Mouse (Mus musculus) hindbrain, embryonic 12.5 days (tissue): Measurements from ENCODE around the gene Npas2. TPM values are rescaled to one million over a fixed set of nuclear protein-coding genes. Genes with fewer than 3 reads are reported as not detected.

Source experiments
- ATAC-seq: fragments of 200-750 bp; cut with Nextera tagmentation; 2 replicates; pipeline ENCODE4 v1.8.0; 2017; ENCODE audit warnings: moderate TSS enrichment; ENCODE audit not compliant: low FRiP score
- H3K27ac ChIP-seq: fragments of 300-500 bp; sonication (generic); 2 replicates; pipeline ENCODE4 v1.5.1; 2016; ENCODE audit warnings: mild to moderate bottlenecking
- H3K27me3 ChIP-seq: fragments of 300-500 bp; sonication (generic); 2 replicates; pipeline ENCODE4 v1.6.1; 2016; ENCODE audit warnings: mild to moderate bottlenecking
- H3K36me3 ChIP-seq: fragments of 300-500 bp; sonication (generic); 2 replicates; pipeline ENCODE4 v1.6.1; 2016; ENCODE audit warnings: mild to moderate bottlenecking
- H3K4me1 ChIP-seq: fragments of 300-500 bp; sonication (generic); 2 replicates; pipeline ENCODE4 v1.6.1; 2016
- H3K4me2 ChIP-seq: fragments of 300-500 bp; sonication (generic); replicated peaks from 2 replicates; pipeline ENCODE4 v1.6.1; 2016; ENCODE audit warnings: mild to moderate bottlenecking
- H3K4me3 ChIP-seq: fragments of 300-500 bp; sonication (generic); 2 replicates; pipeline ENCODE4 v1.5.1; 2016; ENCODE audit warnings: mild to moderate bottlenecking
- H3K9ac ChIP-seq: fragments of 300-500 bp; sonication (generic); 2 replicates; pipeline ENCODE4 v1.6.1; 2016; ENCODE audit warnings: mild to moderate bottlenecking, moderate library complexity
- H3K9me3 ChIP-seq: fragments of 300-500 bp; sonication (generic); replicated peaks from 2 replicates; pipeline ENCODE4 v1.6.1; 2016; ENCODE audit warnings: mild to moderate bottlenecking
- WGBS: fragments of 180-500 bp; shearing (Covaris S2); methylation state at CpG from one replicate; pipeline ENCODE4 v1.1.7; 2016; 5-methylcytosine and 5-hydroxymethylcytosine counted together
- polyA plus RNA-seq: library from polyadenylated mRNA; unstranded; fragments of >200 nt; fragmentation: Nextera tagmentation; extraction: Ambion mirVana; gene quantifications from 2 replicates; pipeline ENCODE4 v1.2.1, GENCODE M21; 2016

Gene Npas2
- 0.15 and 0.63 TPM in 2 replicates for polyA plus RNA-seq

- H3K27me3 ChIP-seq, result peaks cover 68% of the 10 kb centered on the region
Observed at GRCm38 (mm10) chr1:39192997-39193861, at the start of gene Npas2. TSS of gene Npas2 (plus strand) at chr1:39193731.

DNA sequence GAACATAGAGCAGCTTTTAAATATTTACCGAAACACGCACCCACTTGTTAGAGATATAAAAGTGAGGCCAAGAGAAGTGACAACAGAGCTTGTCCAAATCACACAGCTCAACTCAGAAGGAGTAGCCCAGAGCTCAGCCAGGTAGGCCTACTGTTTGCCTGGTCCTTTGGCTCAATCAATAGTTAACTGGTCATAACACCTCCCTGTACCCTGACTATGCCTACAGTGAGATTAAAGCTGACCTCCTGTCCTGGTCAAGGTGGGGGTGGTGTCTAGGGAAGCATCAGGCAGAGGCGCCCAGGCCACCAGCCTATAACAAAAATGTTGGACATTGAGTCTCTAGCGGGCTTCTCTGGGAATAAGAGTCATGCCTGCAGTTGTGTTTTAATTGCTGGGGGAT lies 36.8 kb upstream of the Npas2 start:
- Histone ChIP-seq H3K4me2 (no peak overlapping the region), H3K36me3 (no peaks in the 10 kb centered on the region), H3K4me3 (no peak overlapping the region), H3K27ac (no peak overlapping the region), H3K9me3 (no peaks in the 10 kb centered on the region), H3K27me3 (no peaks in the 10 kb centered on the region), H3K4me1 (no peaks in the 10 kb centered on the region), H3K9ac (no peak overlapping the region)
- ATAC-seq, result no peak
- 88% methylated on average over 4 of the region's 4 CpGs for WGBS

More at GRCm38 (mm10) chr1:39192997-39193861, at the start of gene Npas2:
- Histone ChIP-seq H3K9ac (peak within 1 kb of the TSS; percentile 73), H3K27ac (no peak within 1 kb of the TSS), H3K4me2 (peak within 1 kb of the TSS; percentile 100), H3K36me3 (no peaks in the 10 kb centered on the region), H3K9me3 (peaks cover 3% of the 10 kb centered on the region; the same call in 1 of the 2 replicates), H3K4me3 (peak within 1 kb of the TSS; percentile 79), H3K4me1 (peaks cover 18% of the 10 kb centered on the region)
- peak; percentile 51 for ATAC-seq
- WGBS, result 1% methylated on average over 53 of the region's 66 CpGs

- Histone ChIP-seq H3K27ac (no peak overlapping the region), H3K4me3 (no peak overlapping the region), H3K4me2 (no peak overlapping the region), H3K9ac (no peak overlapping the region), H3K36me3 (no peaks in the 10 kb centered on the region), H3K27me3 (no peaks in the 10 kb centered on the region), H3K9me3 (no peaks in the 10 kb centered on the region), H3K4me1 (no peaks in the 10 kb centered on the region)
- WGBS, result 62% methylated on average over 4 of the region's 4 CpGs
- ATAC-seq, result no peak
Observed at GRCm38 (mm10) chr1:39160167-39160566, 33.4 kb upstream of the Npas2 start.

- no peak for ATAC-seq
- H3K9ac ChIP-seq, result no peak overlapping the region
- H3K4me3 ChIP-seq, result no peak overlapping the region
- H3K27me3 ChIP-seq, result no peaks in the 10 kb centered on the region
- 95% methylated on average over 1 of the region's 1 CpGs for WGBS
- no peaks in the 10 kb centered on the region for H3K4me1 ChIP-seq
- no peaks in the 10 kb centered on the region for H3K36me3 ChIP-seq
- H3K4me2 ChIP-seq, result no peak overlapping the region
- H3K27ac ChIP-seq, result no peak overlapping the region
- no peaks in the 10 kb centered on the region for H3K9me3 ChIP-seq
Observed at GRCm38 (mm10) chr1:39163077-39163476, 30.5 kb upstream of the Npas2 start.

DNA sequence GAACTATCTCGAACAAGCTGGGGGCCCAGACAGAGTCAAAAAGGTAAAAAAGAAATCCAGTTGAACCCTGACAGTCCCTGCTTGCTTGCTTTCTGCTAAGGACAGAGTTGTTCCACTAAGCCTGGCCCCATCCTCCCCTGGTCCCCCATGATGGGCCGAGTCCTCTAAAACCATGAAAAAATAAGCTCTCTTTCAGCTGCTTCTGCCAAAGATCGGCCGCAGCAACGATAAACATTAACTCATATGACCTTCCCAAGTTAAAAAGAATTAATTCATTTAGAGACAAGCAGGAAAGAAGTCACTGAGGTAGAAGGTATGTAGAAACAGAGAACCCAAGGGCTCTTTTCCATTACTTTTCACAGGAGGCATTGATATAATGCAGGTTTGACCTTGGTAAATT lies 16.8 kb upstream of the Npas2 start:
- Histone ChIP-seq H3K9ac (no peak overlapping the region), H3K4me3 (no peak overlapping the region), H3K4me2 (no peak overlapping the region), H3K36me3 (no peaks in the 10 kb centered on the region), H3K27me3 (no peaks in the 10 kb centered on the region), H3K27ac (no peak overlapping the region), H3K4me1 (no peaks in the 10 kb centered on the region), H3K9me3 (0 out of 2 replicates have a peak, but pooled peaks cover 3% of the 10 kb centered on the region)
- no peak for ATAC-seq
- WGBS, result 94% methylated on average over 5 of the region's 5 CpGs

DNA sequence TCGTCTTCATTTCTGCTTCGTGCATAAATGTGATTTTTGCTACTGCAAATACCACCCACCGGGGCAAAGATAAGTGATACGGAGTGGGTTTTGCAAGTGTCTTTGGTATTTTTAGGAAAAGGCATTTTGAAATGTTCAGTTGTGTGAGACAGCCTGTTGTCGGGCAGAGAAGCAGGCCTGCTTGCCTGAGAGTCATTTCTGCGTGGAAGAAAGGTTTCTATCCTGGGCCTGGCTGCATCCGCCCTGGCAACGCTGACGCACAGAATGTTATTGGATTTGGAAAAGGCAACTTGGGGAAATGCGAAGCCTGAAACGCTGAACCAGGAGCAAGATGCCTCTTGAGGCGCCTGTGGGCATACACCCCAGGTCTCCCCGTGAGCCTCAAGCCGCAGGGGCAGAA lies 16.3 kb upstream of the Npas2 start:
- Histone ChIP-seq H3K9ac (no peak overlapping the region), H3K4me2 (no peak overlapping the region), H3K9me3 (0 out of 2 replicates have a peak, but pooled peaks cover 3% of the 10 kb centered on the region), H3K27me3 (no peaks in the 10 kb centered on the region), H3K4me3 (no peak overlapping the region), H3K27ac (no peak overlapping the region), H3K36me3 (no peaks in the 10 kb centered on the region), H3K4me1 (no peaks in the 10 kb centered on the region)
- ATAC-seq, result no peak
- 84% methylated on average over 14 of the region's 14 CpGs for WGBS

GRCm38 (mm10) chr1:39179806-39180205 lies 13.7 kb upstream of the Npas2 start:
- Histone ChIP-seq H3K4me2 (no peak overlapping the region), H3K9me3 (0 out of 2 replicates have a peak, but pooled peaks cover 3% of the 10 kb centered on the region), H3K27ac (no peak overlapping the region), H3K36me3 (no peaks in the 10 kb centered on the region), H3K27me3 (no peaks in the 10 kb centered on the region), H3K4me3 (no peak overlapping the region), H3K4me1 (no peaks in the 10 kb centered on the region), H3K9ac (no peak overlapping the region)
- 94% methylated on average over 11 of the region's 11 CpGs for WGBS
- ATAC-seq, result no peak

GRCm38 (mm10) chr1:39180517-39180916 lies 13.0 kb upstream of the Npas2 start:
- no peak overlapping the region for H3K27ac ChIP-seq
- no peak overlapping the region for H3K9ac ChIP-seq
- no peak for ATAC-seq
- no peaks in the 10 kb centered on the region for H3K4me1 ChIP-seq
- no peaks in the 10 kb centered on the region for H3K36me3 ChIP-seq
- H3K4me3 ChIP-seq, result no peak overlapping the region
- H3K27me3 ChIP-seq, result no peaks in the 10 kb centered on the region
- H3K9me3 ChIP-seq, result 0 out of 2 replicates have a peak, but pooled peaks cover 3% of the 10 kb centered on the region
- 100% methylated on average over 1 of the region's 1 CpGs for WGBS
- H3K4me2 ChIP-seq, result no peak overlapping the region

DNA sequence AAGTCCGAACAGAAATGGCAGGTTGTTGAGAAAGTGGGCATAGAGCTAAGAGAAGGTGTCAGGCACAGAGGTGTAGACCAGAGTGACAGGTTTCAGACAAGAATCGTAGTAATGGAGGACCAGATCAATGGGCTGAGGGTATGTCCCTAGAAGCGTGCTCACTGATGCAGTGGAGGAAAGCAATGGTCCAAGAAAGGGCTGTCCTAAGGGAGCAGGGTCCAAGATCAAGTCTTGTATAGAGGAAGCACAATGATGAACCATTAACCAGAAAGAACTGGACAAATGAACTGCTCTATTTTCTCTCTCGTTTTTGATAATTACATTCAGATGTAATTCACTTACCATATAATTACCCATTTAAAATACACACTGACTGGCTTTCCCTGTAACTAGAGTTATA lies 11.6 kb upstream of the Npas2 start:
- Histone ChIP-seq H3K9ac (no peak overlapping the region), H3K9me3 (0 out of 2 replicates have a peak, but pooled peaks cover 3% of the 10 kb centered on the region), H3K4me3 (no peak overlapping the region), H3K36me3 (no peaks in the 10 kb centered on the region), H3K4me2 (no peak overlapping the region), H3K27ac (no peak overlapping the region), H3K4me1 (no peaks in the 10 kb centered on the region), H3K27me3 (no peaks in the 10 kb centered on the region)
- ATAC-seq, result no peak
- 85% methylated on average over 4 of the region's 4 CpGs for WGBS

DNA sequence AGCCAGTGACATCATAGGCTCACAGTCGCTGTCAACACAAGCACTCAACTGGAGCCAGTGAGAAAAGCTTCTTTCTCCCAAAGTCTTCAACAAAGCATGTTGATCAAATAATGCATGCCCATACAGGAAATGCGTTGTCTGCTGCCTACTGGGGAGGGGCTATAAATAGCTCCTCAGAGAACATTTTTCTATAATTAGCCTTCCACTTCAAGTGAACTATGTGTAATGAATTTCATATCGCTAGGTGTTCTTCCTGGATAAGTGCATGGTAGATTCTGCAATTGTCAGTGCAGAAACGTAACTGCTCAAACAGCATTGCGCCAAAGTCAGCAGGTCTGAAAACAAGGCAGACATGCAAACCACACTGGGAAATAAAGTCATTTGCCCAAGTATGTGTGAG lies 7.7 kb upstream of the Npas2 start:
- no peak overlapping the region for H3K27ac ChIP-seq
- H3K4me3 ChIP-seq, result no peak overlapping the region
- WGBS, result 87% methylated on average over 5 of the region's 5 CpGs
- no peak overlapping the region for H3K4me2 ChIP-seq
- ATAC-seq, result no peak
- H3K27me3 ChIP-seq, result peaks cover 8% of the 10 kb centered on the region
- H3K9ac ChIP-seq, result no peak overlapping the region
- H3K4me1 ChIP-seq, result no peaks in the 10 kb centered on the region
- no peaks in the 10 kb centered on the region for H3K36me3 ChIP-seq
- H3K9me3 ChIP-seq, result peaks cover 3% of the 10 kb centered on the region; the same call in 1 of the 2 replicates

DNA sequence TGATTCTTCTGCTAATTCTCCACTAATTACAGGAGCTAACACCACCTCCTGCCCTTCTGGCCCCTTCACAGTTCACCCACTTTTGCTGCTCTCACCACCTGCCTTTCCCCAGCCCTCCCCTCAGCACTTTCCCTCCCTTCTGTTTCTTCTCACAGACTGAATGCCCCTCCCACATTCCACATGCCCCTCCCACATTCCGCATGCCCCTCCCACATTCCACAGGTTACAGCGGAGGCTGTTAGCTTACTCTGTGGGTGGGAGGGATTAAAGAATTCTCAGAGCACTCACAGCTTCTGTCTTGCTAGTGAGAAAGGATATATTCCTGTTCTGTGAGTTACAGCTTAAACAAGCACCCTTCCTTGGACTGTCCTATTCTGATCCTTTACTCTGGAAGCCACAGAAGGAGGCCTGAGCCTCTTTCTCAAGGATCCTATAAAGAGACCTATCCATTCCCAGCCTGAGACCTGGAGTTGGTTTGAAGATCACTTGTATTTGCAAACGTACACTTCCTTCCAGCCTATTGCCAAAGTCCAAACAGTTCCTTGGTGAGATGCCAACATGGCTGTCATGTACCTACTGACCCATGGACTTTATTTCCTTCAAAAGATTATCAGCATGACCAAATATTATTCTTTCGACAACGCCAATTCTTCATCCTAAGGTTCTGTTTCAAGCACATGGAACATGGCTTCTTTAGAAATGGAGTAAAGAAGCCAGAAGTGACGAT lies 6.7 kb upstream of the Npas2 start:
- 61% methylated on average over 6 of the region's 6 CpGs for WGBS
- Histone ChIP-seq H3K9me3 (peaks cover 3% of the 10 kb centered on the region; the same call in 1 of the 2 replicates), H3K27ac (no peak overlapping the region), H3K9ac (no peak overlapping the region), H3K36me3 (no peaks in the 10 kb centered on the region), H3K4me3 (no peak overlapping the region), H3K4me1 (no peaks in the 10 kb centered on the region), H3K4me2 (no peak overlapping the region), H3K27me3 (peaks cover 16% of the 10 kb centered on the region)
- ATAC-seq, result no peak

- H3K36me3 ChIP-seq, result no peaks in the 10 kb centered on the region
- WGBS, result 74% methylated on average over 5 of the region's 5 CpGs
- no peak overlapping the region for H3K4me2 ChIP-seq
- no peak overlapping the region for H3K9ac ChIP-seq
- peaks cover 57% of the 10 kb centered on the region for H3K27me3 ChIP-seq
- H3K27ac ChIP-seq, result no peak overlapping the region
- no peak overlapping the region for H3K4me3 ChIP-seq
- H3K4me1 ChIP-seq, result peaks cover 18% of the 10 kb centered on the region
- peaks cover 3% of the 10 kb centered on the region; the same call in 1 of the 2 replicates for H3K9me3 ChIP-seq
- no peak for ATAC-seq
Observed at GRCm38 (mm10) chr1:39191122-39191521, 2.4 kb upstream of the Npas2 start.
